Mouse (Mus musculus) ES-Bruce4 (cell line): ENCODE data around the gene Ncl. TPM values are rescaled to one million over a fixed set of nuclear protein-coding genes. Genes with fewer than 3 reads are reported as not detected.

ENCODE experiments used
- H3K27ac ChIP-seq: 2 replicates; pipeline ENCODE4 v1.5.1; 2012; ENCODE audit warnings: low read length, inconsistent platforms; ENCODE audit not compliant: insufficient read depth
- H3K27me3 ChIP-seq: 2 replicates; pipeline ENCODE4 v1.6.1; 2012; ENCODE audit warnings: mild to moderate bottlenecking, low read length, inconsistent platforms; ENCODE audit not compliant: control insufficient read depth, poor library complexity, insufficient read depth, severe bottlenecking
- H3K36me3 ChIP-seq: 2 replicates; pipeline ENCODE4 v1.6.1; 2012; ENCODE audit warnings: inconsistent platforms, mild to moderate bottlenecking, low read length, moderate library complexity; ENCODE audit not compliant: control insufficient read depth, poor library complexity, insufficient read depth, severe bottlenecking
- H3K4me1 ChIP-seq: one replicate; pipeline ENCODE4 v1.8.1; 2011; ENCODE audit warnings: low read length; ENCODE audit not compliant: control insufficient read depth, insufficient read depth
- H3K4me3 ChIP-seq: 2 replicates; pipeline ENCODE4 v1.5.1; 2011; ENCODE audit warnings: low read depth, mild to moderate bottlenecking, low read length
- H3K9ac ChIP-seq: 2 replicates; pipeline ENCODE4 v1.6.1; 2012; ENCODE audit warnings: low read depth, mild to moderate bottlenecking, inconsistent platforms; ENCODE audit not compliant: poor library complexity, severe bottlenecking
- H3K9me3 ChIP-seq: replicated peaks from 2 replicates; pipeline ENCODE4 v1.6.1; 2012; ENCODE audit warnings: mild to moderate bottlenecking, low read length, inconsistent platforms; ENCODE audit not compliant: control insufficient read depth, poor library complexity, insufficient read depth, severe bottlenecking
- CTCF ChIP-seq: IDR thresholded peaks from one replicate; pipeline ENCODE4 v1.8.1; 2011; ENCODE audit warnings: low read depth, low read length
- EP300 ChIP-seq: IDR thresholded peaks from 2 replicates; pipeline ENCODE4 v1.6.1; 2011; ENCODE audit warnings: low read depth, low read length; ENCODE audit not compliant: insufficient read depth
- POLR2A ChIP-seq: IDR thresholded peaks from one replicate; pipeline ENCODE4 v1.8.1; 2011; ENCODE audit warnings: low read length; ENCODE audit not compliant: insufficient read depth
- polyA plus RNA-seq: library from polyadenylated mRNA; stranded (reverse); fragments of >200 nt; gene quantifications from 2 replicates; pipeline ENCODE4 v1.2.4, GENCODE M21; 2011; ENCODE audit warnings: low read depth; ENCODE audit not compliant: missing spikeins, insufficient read depth, insufficient read length

Gene Ncl
- polyA plus RNA-seq, 1 experiment, result 1,473 TPM

- TF ChIP-seq POLR2A (no peak), EP300 (no peak), CTCF (no peak)
- H3K9me3 ChIP-seq, result no peaks in the 10 kb centered on the region
- H3K27me3 ChIP-seq, result no peaks in the 10 kb centered on the region
- H3K4me1 ChIP-seq, result no peaks in the 10 kb centered on the region
- H3K4me3 ChIP-seq, result no peak overlapping the region
- peaks cover 66% of the 10 kb centered on the region for H3K36me3 ChIP-seq
- peak overlapping the region; percentile 65 for H3K27ac ChIP-seq
- no peak overlapping the region for H3K9ac ChIP-seq
Measured at GRCm38 (mm10) chr1:86348083-86348482, 11.1 kb downstream of the Ncl start.

- H3K9me3 ChIP-seq, result no peaks in the 10 kb centered on the region
- H3K4me1 ChIP-seq, result no peaks in the 10 kb centered on the region
- TF ChIP-seq CTCF (no peak), POLR2A (no peak), EP300 (no peak)
- H3K9ac ChIP-seq, result no peak overlapping the region
- H3K36me3 ChIP-seq, result peaks cover 63% of the 10 kb centered on the region
- peak overlapping the region; percentile 65 for H3K27ac ChIP-seq
- no peaks in the 10 kb centered on the region for H3K27me3 ChIP-seq
- no peak overlapping the region for H3K4me3 ChIP-seq
Measured at GRCm38 (mm10) chr1:86347716-86348045, 11.5 kb downstream of the Ncl start.

DNA sequence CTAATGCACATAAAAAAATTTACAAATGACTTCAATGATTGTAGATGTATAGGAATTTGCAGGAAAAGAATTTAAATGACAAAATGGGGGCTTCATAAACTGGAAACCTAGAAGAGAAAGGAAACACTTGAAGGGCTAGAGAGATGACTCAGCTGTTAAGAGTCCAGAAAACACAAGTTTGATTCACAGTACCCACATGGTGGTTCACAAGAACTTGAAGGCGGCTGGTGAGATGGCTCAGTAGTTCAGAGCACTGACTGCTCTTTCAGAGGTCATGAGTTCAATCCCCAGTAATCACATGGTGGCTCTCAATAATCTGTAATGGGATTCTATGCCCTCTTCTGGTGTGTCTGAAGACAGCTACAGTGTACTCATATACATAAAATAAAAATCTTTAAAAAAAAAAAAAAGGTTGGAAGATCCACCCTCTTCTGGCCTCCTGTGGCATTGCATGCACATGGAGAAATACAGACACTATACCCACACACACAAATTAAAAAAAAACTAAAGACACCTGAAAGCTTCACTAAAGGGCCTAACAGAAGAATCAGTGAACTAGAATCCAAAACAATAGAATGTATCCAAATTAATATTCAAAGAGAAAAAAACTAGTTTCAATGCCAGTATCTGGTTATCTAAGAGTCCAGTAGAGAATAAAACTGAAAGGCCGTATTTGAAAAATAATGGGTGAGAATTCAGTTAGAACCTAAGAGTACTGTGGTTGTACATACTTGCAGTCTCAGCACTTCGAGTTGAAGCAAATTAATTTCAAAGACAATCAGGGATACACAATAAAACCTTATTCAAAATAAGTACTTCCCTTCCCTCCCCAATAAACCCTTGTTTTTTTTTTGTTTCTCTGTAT, 12.1 kb downstream of the Ncl start:
- no peaks in the 10 kb centered on the region for H3K9me3 ChIP-seq
- H3K36me3 ChIP-seq, result peaks cover 57% of the 10 kb centered on the region
- no peak for TF ChIP-seq EP300
- no peak for TF ChIP-seq CTCF
- TF ChIP-seq POLR2A, result no peak
- no peaks in the 10 kb centered on the region for H3K27me3 ChIP-seq
- H3K4me3 ChIP-seq, result no peak overlapping the region
- H3K4me1 ChIP-seq, result no peaks in the 10 kb centered on the region
- peak overlapping the region; percentile 63 for H3K27ac ChIP-seq
- no peak overlapping the region for H3K9ac ChIP-seq

DNA sequence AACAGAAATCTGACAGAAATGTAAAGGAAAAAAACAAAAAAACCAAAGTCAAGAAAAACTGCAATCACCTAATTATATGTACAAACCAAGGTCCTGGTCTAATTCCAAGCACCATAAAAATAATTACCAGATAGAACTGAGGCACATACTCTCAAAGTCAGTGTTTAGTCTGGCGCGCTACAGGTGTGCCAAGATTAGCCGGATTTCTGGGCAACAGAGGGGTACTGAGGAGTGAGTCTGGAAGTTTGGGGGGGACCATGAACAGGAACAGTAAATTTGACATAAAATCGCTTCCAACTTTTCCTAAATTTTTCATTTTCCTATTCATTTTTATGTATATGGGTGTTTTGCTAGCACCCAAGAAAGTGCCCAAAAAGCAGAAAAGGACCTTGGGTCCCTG, 13.2 kb downstream of the Ncl start:
- Histone ChIP-seq H3K4me1 (no peaks in the 10 kb centered on the region), H3K36me3 (peaks cover 46% of the 10 kb centered on the region)
- TF ChIP-seq POLR2A, result no peak

DNA sequence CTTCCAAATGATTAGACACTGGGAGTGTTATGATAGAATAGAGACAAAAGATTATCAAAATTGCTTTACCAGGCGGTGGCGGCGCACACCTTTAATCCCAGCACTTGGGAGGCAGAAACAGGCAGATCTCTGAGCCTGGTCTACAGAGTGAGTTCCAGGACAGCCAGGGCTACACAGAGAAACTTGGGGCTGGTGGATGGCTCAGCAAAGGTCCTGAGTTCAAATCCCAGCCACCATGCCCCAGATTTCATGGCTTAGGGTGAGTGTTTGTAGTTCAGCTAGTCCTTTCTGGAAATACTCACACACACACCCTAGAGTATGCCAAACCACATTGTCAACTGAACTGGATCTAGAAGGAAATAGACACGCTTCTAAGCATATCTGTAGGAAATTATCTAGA, 14.1 kb downstream of the Ncl start:
- Histone ChIP-seq H3K4me1 (no peaks in the 10 kb centered on the region), H3K4me3 (no peak overlapping the region), H3K9me3 (no peaks in the 10 kb centered on the region), H3K27ac (no peak overlapping the region), H3K27me3 (no peaks in the 10 kb centered on the region), H3K9ac (no peak overlapping the region), H3K36me3 (peaks cover 37% of the 10 kb centered on the region)
- TF ChIP-seq POLR2A (no peak), CTCF (no peak), EP300 (no peak)

More for the DNA sequence above, 13.2 kb downstream of the Ncl start:
- Histone ChIP-seq H3K27me3 (no peaks in the 10 kb centered on the region), H3K4me3 (no peak overlapping the region), H3K27ac (no peak overlapping the region), H3K9ac (no peak overlapping the region), H3K9me3 (no peaks in the 10 kb centered on the region)
